Comparison of ENCODE assay signal across 7 mouse cellular contexts in the genomic region with DNA sequence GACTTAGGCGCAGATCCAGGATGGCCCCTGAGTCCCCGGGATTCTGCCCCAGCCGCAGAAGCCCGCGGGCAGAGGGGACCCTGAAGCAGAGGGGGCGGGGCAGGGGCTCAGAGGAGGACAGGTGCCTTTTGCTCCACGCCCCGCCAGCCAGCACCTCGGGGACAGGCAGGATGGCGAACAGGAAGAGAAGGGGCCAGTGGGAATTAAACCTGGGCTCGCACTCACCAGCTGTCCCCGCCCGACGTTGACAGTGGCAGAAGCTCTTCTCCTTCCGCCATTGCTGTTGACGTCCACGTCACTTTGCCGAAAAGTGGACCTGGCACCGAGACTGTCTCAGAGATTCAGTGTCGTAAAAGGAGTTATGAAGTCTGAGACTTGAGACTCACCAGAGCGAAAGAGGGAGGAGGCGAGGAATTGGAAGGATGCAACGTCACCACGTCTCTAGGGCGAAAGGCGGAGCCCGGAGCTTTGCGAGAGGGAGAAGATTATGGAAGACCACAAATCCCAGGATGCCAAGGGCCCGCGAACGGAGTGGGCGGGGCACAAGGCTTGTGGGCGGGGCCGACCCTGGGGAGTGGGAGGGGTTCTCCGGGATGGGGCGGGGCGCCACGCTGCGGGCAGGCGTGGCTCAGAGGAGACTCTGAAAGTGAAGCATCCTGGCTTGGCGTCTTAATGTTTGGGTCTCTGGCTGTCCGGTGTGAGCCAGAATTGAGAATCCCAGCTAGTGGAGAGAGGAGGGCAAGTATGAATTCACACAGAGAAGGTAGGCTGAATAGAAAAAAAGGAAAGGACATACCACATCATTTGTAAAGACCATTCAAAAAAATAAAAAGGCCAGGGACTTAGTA. TPM values are rescaled to one million over a fixed set of nuclear protein-coding genes. Genes with fewer than 3 reads are reported as not detected.
DNase-seq lines count a peak whose midpoint lies in the region; ATAC-seq and TF ChIP-seq lines count a peak whose summit lies in the region.

Gene Tbc1d23 (minus strand): TSS at position 416 of the 848 bp plus-strand sequence.

- TF ChIP-seq CTCF in intestine, postnatal 0 days (IDR thresholded peaks at IDR 0.05; ENCODE audit: low read depth), result no peak
- TF ChIP-seq CTCF in small intestine, adult 2 months (IDR thresholded peaks at IDR 0.05; ENCODE audit: extremely low read depth, insufficient read length, insufficient replicate concordance, low read depth, low read length), result no peak

- intact Hi-C loops in left cerebral cortex, postnatal 4 days (cut with DNase I), result no loop called here

- ATAC-seq in intestine, postnatal 0 days, result peak; percentile 99
- peak; percentile 98 for ATAC-seq in midbrain, embryonic 12.5 days (ENCODE audit: low FRiP score, low read depth)

- H3K36me3 ChIP-seq in embryonic facial prominence, embryonic 10.5 days (replicated peaks), result no peaks in the 10 kb centered on the region
- H3K36me3 ChIP-seq in intestine, postnatal 0 days (ENCODE audit: control insufficient read depth, insufficient read depth), result no peaks in the 10 kb centered on the region
- H3K36me3 ChIP-seq in midbrain, embryonic 12.5 days, result no peaks in the 10 kb centered on the region
- no peaks in the 10 kb centered on the region; the same call in 1 of the 2 replicates for H3K36me3 ChIP-seq in small intestine, adult 2 months (ENCODE audit: control insufficient read depth, insufficient read depth, low read length)

- no peaks in the 10 kb centered on the region for H3K27me3 ChIP-seq in embryonic facial prominence, embryonic 10.5 days (replicated peaks; ENCODE audit: low read depth, poor library complexity, severe bottlenecking)
- no peaks in the 10 kb centered on the region for H3K27me3 ChIP-seq in intestine, postnatal 0 days (replicated peaks; ENCODE audit: control insufficient read depth, insufficient read depth, low read length)
- no peaks in the 10 kb centered on the region for H3K27me3 ChIP-seq in midbrain, embryonic 12.5 days
- no peaks in the 10 kb centered on the region for H3K27me3 ChIP-seq in small intestine, adult 2 months (ENCODE audit: control insufficient read depth, insufficient read depth, low read length)

- no peaks in the 10 kb centered on the region for H3K9me3 ChIP-seq in embryonic facial prominence, embryonic 10.5 days
- no peaks in the 10 kb centered on the region for H3K9me3 ChIP-seq in intestine, postnatal 0 days (ENCODE audit: control insufficient read depth)
- H3K9me3 ChIP-seq in midbrain, embryonic 12.5 days, result no peaks in the 10 kb centered on the region

- peak within 1 kb of the TSS; percentile 67 for H3K4me2 ChIP-seq in intestine, postnatal 0 days (replicated peaks; ENCODE audit: low read depth)
- H3K4me2 ChIP-seq in midbrain, embryonic 12.5 days (replicated peaks), result peak within 1 kb of the TSS; percentile 63

- peak within 1 kb of the TSS; percentile 63 for H3K27ac ChIP-seq in embryonic facial prominence, embryonic 10.5 days (replicated peaks)
- peak within 1 kb of the TSS; percentile 90 for H3K27ac ChIP-seq in intestine, postnatal 0 days (ENCODE audit: low read depth, low read length)
- peak within 1 kb of the TSS; percentile 79 for H3K27ac ChIP-seq in midbrain, embryonic 12.5 days (replicated peaks)
- peak within 1 kb of the TSS; percentile 89 for H3K27ac ChIP-seq in small intestine, adult 2 months (ENCODE audit: insufficient read depth, low read depth, low read length)

- H3K4me1 ChIP-seq in embryonic facial prominence, embryonic 10.5 days, result peaks cover 12% of the 10 kb centered on the region
- H3K4me1 ChIP-seq in intestine, postnatal 0 days (replicated peaks; ENCODE audit: control insufficient read depth, insufficient read depth, low read length), result 0 out of 2 replicates have a peak, but pooled peaks cover 6% of the 10 kb centered on the region
- H3K4me1 ChIP-seq in midbrain, embryonic 12.5 days, result peaks cover 7% of the 10 kb centered on the region
- peaks cover 6% of the 10 kb centered on the region; the same call in 1 of the 2 replicates for H3K4me1 ChIP-seq in small intestine, adult 2 months (ENCODE audit: control insufficient read depth, insufficient read depth, insufficient read length, low read length)

- H3K4me3 ChIP-seq in embryonic facial prominence, embryonic 10.5 days, result peak within 1 kb of the TSS; percentile 64
- peak within 1 kb of the TSS; percentile 84 for H3K4me3 ChIP-seq in intestine, postnatal 0 days (ENCODE audit: low read depth, low read length)
- peak within 1 kb of the TSS; percentile 86 for H3K4me3 ChIP-seq in midbrain, embryonic 12.5 days
- peak within 1 kb of the TSS; percentile 95 for H3K4me3 ChIP-seq in small intestine, adult 2 months (ENCODE audit: low read depth, low read length)

- under 1% methylated on average over 42 of the region's 42 CpGs for WGBS in embryonic facial prominence, embryonic 10.5 days
- WGBS in intestine, postnatal 0 days, result under 1% methylated on average over 42 of the region's 42 CpGs
- 1% methylated on average over 42 of the region's 42 CpGs for WGBS in midbrain, embryonic 12.5 days
- WGBS in small intestine, adult 2 months, result under 1% methylated on average over 42 of the region's 42 CpGs

- TF ChIP-seq POLR2A in small intestine, adult 2 months (IDR thresholded peaks at IDR 0.05; ENCODE audit: low read depth, low read length), result peak; percentile 66

- peak within 1 kb of the TSS; percentile 76 for H3K9ac ChIP-seq in intestine, postnatal 0 days (ENCODE audit: low read depth, low read length)
- H3K9ac ChIP-seq in midbrain, embryonic 12.5 days (replicated peaks), result peak within 1 kb of the TSS; percentile 82

- DNase-seq in adrenal gland, postnatal 10 days, result peak; percentile 99
- peak; percentile 98 for DNase-seq in embryonic facial prominence, embryonic 10.5 days (ENCODE audit: low spot score)
- DNase-seq in gonadal fat pad, adult 2 months (ENCODE audit: low read depth), result peak; percentile 98
- peak; percentile 97 for DNase-seq in left cerebral cortex, postnatal 4 days

RNA-seq across cellular contexts. Expression of gene Tbc1d23, which starts in this region (rescaled TPM):
- total RNA-seq in adrenal gland, postnatal 10 days (2021), result 10 to 100 TPM; 37.7 to 42.6 TPM
- polyA plus RNA-seq in embryonic facial prominence, embryonic 10.5 days (2016; fragmentation: Nextera tagmentation; extraction: Ambion mirVana), result 20.1 and 20.7 TPM in 2 replicates
- 17.7 and 18.5 TPM in 2 replicates for polyA plus RNA-seq in gonadal fat pad, adult 2 months (2012; rRNA removed)
- 22.3 and 23.8 TPM in 2 replicates for polyA plus RNA-seq in intestine, postnatal 0 days (2015; fragmentation: Nextera tagmentation; extraction: Ambion mirVana)
- 10 to 100 TPM; 57.0 to 58.5 TPM for total RNA-seq in left cerebral cortex, postnatal 4 days (2021)
- 29.7 and 30.0 TPM in 2 replicates for polyA plus RNA-seq in midbrain, embryonic 12.5 days (2016; fragmentation: Nextera tagmentation; extraction: Ambion mirVana)
- polyA plus RNA-seq in small intestine, adult 2 months (2012; rRNA removed), result 5.5 and 9.4 TPM in 2 replicates

Comparison
In these comparisons a context has a peak if more than half of its experiments do, and no peak if none do; other contexts are left out.
1. Peak in every context shown above with its lines: DNase-seq, ATAC-seq, H3K4me3 ChIP-seq and H3K27ac ChIP-seq.